Mouse (Mus musculus): ENCODE results near the gene Arhgef3.

GRCm38 (mm10) chr14:27178560-27178920 lies 63.8 kb downstream of the Arhgef3 start:
- no peak for TF ChIP-seq CTCF (IDR thresholded peaks at IDR 0.05; ENCODE audit: low read depth)
- TF ChIP-seq EP300 (IDR thresholded peaks at IDR 0.05; ENCODE audit: low read depth), result 0 out of 2 replicates have a peak, but pooled peaks have one; percentile 9
